Mouse (Mus musculus) heart, adult 2 months (tissue): Measurements from ENCODE around the gene Otud7b.

Experiments used
- CTCF ChIP-seq: fragments of 200-600 bp; IDR thresholded peaks from 2 replicates; pipeline ENCODE4 v1.8.1; 2022; ENCODE audit warnings: antibody characterized with exemption, mild to moderate bottlenecking, moderate library complexity
- EP300 ChIP-seq: fragments of 200-500 bp; IDR thresholded peaks from 2 replicates; pipeline ENCODE4 v1.6.1; 2011; ENCODE audit warnings: low read depth, low read length, control low read depth; ENCODE audit not compliant: insufficient read depth
- POLR2A ChIP-seq: fragments of 200-500 bp; IDR thresholded peaks from 2 replicates; pipeline ENCODE4 v1.6.1; 2011; ENCODE audit warnings: mild to moderate bottlenecking, low read depth, low read length, control low read depth; ENCODE audit not compliant: insufficient read depth

DNA sequence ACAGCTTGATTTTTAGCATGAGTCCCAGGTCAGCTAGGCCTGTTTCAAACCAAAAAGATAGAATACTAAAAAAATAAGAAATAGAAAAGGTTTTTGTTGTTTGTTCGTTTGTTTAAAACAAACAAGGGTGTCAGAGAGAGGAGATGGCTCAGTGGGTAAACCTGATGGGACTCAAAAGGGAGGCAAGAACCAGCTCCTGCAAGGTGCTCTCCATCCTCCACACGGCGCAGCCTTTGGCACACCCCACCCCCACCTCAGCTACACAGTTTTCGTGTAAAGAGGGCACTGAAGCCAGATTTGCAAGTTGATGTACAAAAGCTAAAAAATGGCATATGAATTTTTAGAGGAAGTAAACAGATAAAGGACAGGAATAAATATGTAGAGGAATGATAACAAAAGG is 48.3 kb upstream of the Otud7b start:
- no peak for TF ChIP-seq CTCF
- TF ChIP-seq POLR2A, result no peak
- no peak for TF ChIP-seq EP300
